In genomic region chr9:78735519-78735918, GRCm38 (mm10) we compare ENCODE assay signal across 22 mouse cellular contexts.
DNase-seq lines count a peak whose midpoint lies in the region; ATAC-seq and TF ChIP-seq lines count a peak whose summit lies in the region.
"Had no signal": no experiment of that assay in that cellular context is flagged by ENCODE, and none has a peak within 500 bp of the region (broad histone marks: within the 10 kb centered on the region; RNA-seq: fewer than 3 reads in every experiment).

No protein-coding gene starts in this region.

- H3K27ac ChIP-seq in liver, adult 2 months (replicated peaks; ENCODE audit: insufficient read depth, low read depth, low read length) = no peak overlapping the region
- 0 out of 2 replicates have a peak overlapping the region, but pooled peaks have one; percentile 21 for H3K27ac ChIP-seq in stomach, embryonic 14.5 days (ENCODE audit: low read length)
- no peak overlapping the region for H3K27ac ChIP-seq in stomach, postnatal 0 days (replicated peaks)
- H3K27ac ChIP-seq: embryonic facial prominence, embryonic 15.5 days; forebrain, embryonic 15.5 days; heart, embryonic 10.5 days; hindbrain, embryonic 12.5 days had no signal

- H3K9me3 ChIP-seq in stomach, embryonic 14.5 days (ENCODE audit: control insufficient read depth, low read depth, low read length) = no peaks in the 10 kb centered on the region
- no peaks in the 10 kb centered on the region for H3K9me3 ChIP-seq in stomach, postnatal 0 days (ENCODE audit: control insufficient read depth, low read length)
- H3K9me3 ChIP-seq: embryonic facial prominence, embryonic 15.5 days; forebrain, embryonic 15.5 days; heart, embryonic 10.5 days; hindbrain, embryonic 12.5 days had no signal

- no peak for ATAC-seq in stomach, embryonic 14.5 days (ENCODE audit: insufficient number of reproducible peaks, insufficient read depth, low FRiP score, low read depth)
- no peak for ATAC-seq in stomach, postnatal 0 days (ENCODE audit: low FRiP score, low TSS enrichment)
- ATAC-seq: activated CD4-positive, CD25-positive, alpha-beta regulatory T cell, adult 4 months; forebrain, embryonic 15.5 days; Patski had no signal

- H3K36me3 ChIP-seq in liver, adult 2 months (ENCODE audit: control insufficient read depth, insufficient read depth, low read length) = no peaks in the 10 kb centered on the region
- H3K36me3 ChIP-seq in stomach, embryonic 14.5 days (ENCODE audit: control insufficient read depth, insufficient read depth, low read length) = no peaks in the 10 kb centered on the region
- H3K36me3 ChIP-seq in stomach, postnatal 0 days (ENCODE audit: control insufficient read depth, insufficient read depth, low read length) = no peaks in the 10 kb centered on the region
- H3K36me3 ChIP-seq: embryonic facial prominence, embryonic 15.5 days; forebrain, embryonic 15.5 days; heart, embryonic 10.5 days; hindbrain, embryonic 12.5 days had no signal

- no peaks in the 10 kb centered on the region for H3K27me3 ChIP-seq in liver, adult 2 months (ENCODE audit: control insufficient read depth, insufficient read depth, low read length)
- no peaks in the 10 kb centered on the region for H3K27me3 ChIP-seq in stomach, embryonic 14.5 days (ENCODE audit: control insufficient read depth, insufficient read depth, low read length)
- H3K27me3 ChIP-seq in stomach, postnatal 0 days (ENCODE audit: control insufficient read depth, insufficient read depth, low read length) = no peaks in the 10 kb centered on the region
- H3K27me3 ChIP-seq: CH12.LX; embryonic facial prominence, embryonic 15.5 days; forebrain, embryonic 15.5 days; hindbrain, embryonic 12.5 days; Patski had no signal

- no peak for TF ChIP-seq EP300 in stomach, postnatal 0 days (optimal IDR thresholded peaks at IDR 0.05)

- 57% methylated on average over 3 of the region's 3 CpGs for WGBS in liver, adult 2 months
- 16% methylated on average over 3 of the region's 3 CpGs for WGBS in stomach, embryonic 14.5 days
- WGBS in stomach, postnatal 0 days = 21% methylated on average over 3 of the region's 3 CpGs

- intact Hi-C loops in left cerebral cortex, postnatal 36 days (cut with DNase I) = no loop called here

- H3K4me3 ChIP-seq in liver, adult 2 months (ENCODE audit: insufficient read depth, low read depth, low read length) = no peak overlapping the region
- no peak overlapping the region for H3K4me3 ChIP-seq in stomach, embryonic 14.5 days (ENCODE audit: low read depth, low read length)
- H3K4me3 ChIP-seq in stomach, postnatal 0 days (ENCODE audit: low read depth, low read length) = no peak overlapping the region
- H3K4me3 ChIP-seq: embryonic facial prominence, embryonic 15.5 days; erythroblast, embryonic 14.5 days; forebrain, embryonic 15.5 days; heart, embryonic 10.5 days; hindbrain, embryonic 12.5 days had no signal

- TF ChIP-seq CTCF in liver, adult 2 months (IDR thresholded peaks at IDR 0.05; ENCODE audit: low read depth, low read length) = no peak
- TF ChIP-seq CTCF in stomach, postnatal 0 days (IDR thresholded peaks at IDR 0.05; ENCODE audit: low read depth) = no peak

- DNase-seq in liver, adult 2 months (ENCODE audit: extremely low read depth, low read depth, low spot score) = peak; percentile 32
- DNase-seq in liver = no peak
- DNase-seq in stomach, postnatal 0 days (ENCODE audit: low spot score) = no peak
- peak; percentile 39 for DNase-seq in lung, postnatal 25 days (ENCODE audit: low spot score)
- DNase-seq in right cerebral cortex, postnatal 25 days = no peak
- no peak for DNase-seq in left cerebral cortex, postnatal 36 days (ENCODE audit: low spot score in 2 of 2)
- DNase-seq: adrenal gland, postnatal 14 days; cerebellum, adult 11-12 months; cerebellum, adult 9-10 months; cerebellum, postnatal 25 days; heart, adult 18-20 months; heart, postnatal 10 days; heart, postnatal 4 days had no signal

- H3K79me2 ChIP-seq in liver, adult 2 months (ENCODE audit: control insufficient read depth, insufficient read depth, low read length) = no peaks in the 10 kb centered on the region

- no peak overlapping the region for H3K9ac ChIP-seq in liver, adult 2 months (ENCODE audit: low read depth, low read length)
- no peak overlapping the region for H3K9ac ChIP-seq in stomach, embryonic 14.5 days (replicated peaks; ENCODE audit: low read depth, low read length)
- H3K9ac ChIP-seq in stomach, postnatal 0 days (ENCODE audit: low read length) = no peak overlapping the region
- H3K9ac ChIP-seq: embryonic facial prominence, embryonic 15.5 days; forebrain, embryonic 15.5 days; hindbrain, embryonic 12.5 days had no signal

- H3K4me2 ChIP-seq in stomach, embryonic 14.5 days (replicated peaks; ENCODE audit: low read depth, low read length) = no peak overlapping the region
- no peak overlapping the region for H3K4me2 ChIP-seq in stomach, postnatal 0 days (replicated peaks; ENCODE audit: low read depth)
- H3K4me2 ChIP-seq: embryonic facial prominence, embryonic 15.5 days; forebrain, embryonic 15.5 days; hindbrain, embryonic 12.5 days had no signal

- no peak for TF ChIP-seq POLR2A in liver, adult 2 months (IDR thresholded peaks at IDR 0.05; ENCODE audit: extremely low read depth, insufficient read depth, low read length)

- no peaks in the 10 kb centered on the region for H3K4me1 ChIP-seq in liver, adult 2 months (ENCODE audit: control insufficient read depth, insufficient read depth, low read length)
- H3K4me1 ChIP-seq in stomach, embryonic 14.5 days (ENCODE audit: control insufficient read depth, insufficient read depth, low read length) = 0 out of 2 replicates have a peak, but pooled peaks cover 3% of the 10 kb centered on the region
- no peaks in the 10 kb centered on the region for H3K4me1 ChIP-seq in stomach, postnatal 0 days (replicated peaks; ENCODE audit: control insufficient read depth, insufficient read depth)
- H3K4me1 ChIP-seq: embryonic facial prominence, embryonic 15.5 days; forebrain, embryonic 15.5 days; hindbrain, embryonic 12.5 days had no signal

Comparison
In these comparisons a context has a peak if more than half of its experiments do, and no peak if none do; other contexts are left out.
1. DNase-seq: peak in liver, adult 2 months (single experiment) and lung, postnatal 25 days (single experiment); none in liver (single experiment), stomach, postnatal 0 days (single experiment), right cerebral cortex, postnatal 25 days (single experiment) and left cerebral cortex, postnatal 36 days (0 of 2).